Mouse (Mus musculus) embryonic facial prominence, embryonic 13.5 days (tissue): Measurements from ENCODE around the gene Gli3. TPM values are rescaled to one million over a fixed set of nuclear protein-coding genes. Genes with fewer than 3 reads are reported as not detected.

ENCODE experiments used
- ATAC-seq: fragments of 200-750 bp; cut with Nextera tagmentation; 2 replicates; pipeline ENCODE4 v1.8.0; 2017; ENCODE audit warnings: low read depth; ENCODE audit not compliant: insufficient number of reproducible peaks, insufficient read depth, low FRiP score, low TSS enrichment
- H3K27ac ChIP-seq: fragments of 300-500 bp; sonication (generic); 2 replicates; pipeline ENCODE4 v1.5.1; 2015; ENCODE audit warnings: moderate library complexity, mild to moderate bottlenecking, inconsistent platforms
- H3K27me3 ChIP-seq: fragments of 300-500 bp; sonication (generic); 2 replicates; pipeline ENCODE4 v1.6.1; 2015; ENCODE audit warnings: mild to moderate bottlenecking, inconsistent platforms
- H3K36me3 ChIP-seq: fragments of 300-500 bp; sonication (generic); 2 replicates; pipeline ENCODE4 v1.6.1; 2015; ENCODE audit warnings: mild to moderate bottlenecking, inconsistent platforms
- H3K4me1 ChIP-seq: fragments of 300-500 bp; sonication (generic); 2 replicates; pipeline ENCODE4 v1.6.1; 2015; ENCODE audit warnings: inconsistent platforms
- H3K4me2 ChIP-seq: fragments of 300-500 bp; sonication (generic); 2 replicates; pipeline ENCODE4 v1.6.1; 2015; ENCODE audit warnings: moderate library complexity, mild to moderate bottlenecking, inconsistent platforms
- H3K4me3 ChIP-seq: fragments of 300-500 bp; sonication (generic); 2 replicates; pipeline ENCODE4 v1.5.1; 2015; ENCODE audit warnings: mild to moderate bottlenecking, inconsistent platforms
- H3K9ac ChIP-seq: fragments of 300-500 bp; sonication (generic); 2 replicates; pipeline ENCODE4 v1.6.1; 2015; ENCODE audit warnings: mild to moderate bottlenecking, inconsistent platforms
- H3K9me3 ChIP-seq: fragments of 300-500 bp; sonication (generic); 2 replicates; pipeline ENCODE4 v1.6.1; 2016; ENCODE audit warnings: inconsistent platforms
- WGBS: fragments of 180-500 bp; shearing (Covaris S2); methylation state at CpG from one replicate; pipeline ENCODE4 v1.1.7; 2015; ENCODE audit warnings: mixed read lengths; 5-methylcytosine and 5-hydroxymethylcytosine counted together
- polyA plus RNA-seq: library from polyadenylated mRNA; unstranded; fragments of >200 nt; fragmentation: Nextera tagmentation; extraction: Ambion mirVana; gene quantifications from 2 replicates; pipeline ENCODE4 v1.2.1, GENCODE M21; 2015

Gene Gli3
- polyA plus RNA-seq, 1 experiment from 2014 or later, result 32.8 TPM

DNA sequence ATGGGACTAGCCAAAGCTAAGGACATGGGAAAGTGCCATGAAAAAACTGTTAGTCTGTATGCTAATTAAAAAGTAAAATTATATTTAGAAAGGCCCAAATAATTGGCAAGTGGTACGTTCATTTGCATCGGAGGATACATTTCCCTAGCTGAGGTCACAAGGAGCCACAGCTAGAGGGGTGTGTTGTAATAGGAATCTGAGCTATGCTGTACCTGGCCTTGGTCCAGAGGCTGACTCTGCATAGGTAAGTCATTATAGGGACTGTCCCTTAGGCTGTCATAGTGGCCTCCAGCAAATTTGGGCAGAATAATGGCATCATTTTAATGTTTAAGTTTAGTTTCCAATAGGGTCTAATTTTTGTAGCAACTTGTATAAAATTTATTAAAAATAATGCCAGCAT, 75.4 kb downstream of the Gli3 start:
- H3K4me1 ChIP-seq, result peaks cover 45% of the 10 kb centered on the region
- H3K4me3 ChIP-seq, result no peak overlapping the region
- no peaks in the 10 kb centered on the region for H3K36me3 ChIP-seq
- no peak for ATAC-seq
- H3K9ac ChIP-seq, result no peak overlapping the region
- no peaks in the 10 kb centered on the region for H3K9me3 ChIP-seq
- H3K4me2 ChIP-seq, result no peak overlapping the region
- H3K27ac ChIP-seq, result no peak overlapping the region
- WGBS, result 65% methylated on average over 2 of the region's 2 CpGs
- no peaks in the 10 kb centered on the region for H3K27me3 ChIP-seq

DNA sequence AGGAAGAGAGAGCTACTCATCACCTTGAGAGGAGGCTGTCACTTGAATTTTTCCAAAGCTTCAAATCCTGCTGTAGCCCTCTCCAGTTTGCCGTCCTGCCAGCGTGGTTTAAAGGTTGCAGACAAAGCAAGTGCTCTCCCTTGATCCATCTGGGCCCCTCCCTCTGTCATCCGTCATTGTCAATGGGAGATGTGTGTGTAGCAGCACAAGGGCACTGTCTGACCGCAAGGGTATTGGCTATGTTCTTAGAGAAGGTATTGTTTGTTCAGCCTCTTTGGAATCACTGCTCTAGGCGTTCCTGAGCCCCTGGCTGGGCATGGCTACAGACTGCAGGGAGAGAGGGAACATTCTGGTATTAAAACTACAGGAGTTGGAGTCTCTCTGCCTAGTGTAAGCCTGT, 79.0 kb downstream of the Gli3 start:
- 21% methylated on average over 5 of the region's 5 CpGs for whole genome bisulfite sequencing

DNA sequence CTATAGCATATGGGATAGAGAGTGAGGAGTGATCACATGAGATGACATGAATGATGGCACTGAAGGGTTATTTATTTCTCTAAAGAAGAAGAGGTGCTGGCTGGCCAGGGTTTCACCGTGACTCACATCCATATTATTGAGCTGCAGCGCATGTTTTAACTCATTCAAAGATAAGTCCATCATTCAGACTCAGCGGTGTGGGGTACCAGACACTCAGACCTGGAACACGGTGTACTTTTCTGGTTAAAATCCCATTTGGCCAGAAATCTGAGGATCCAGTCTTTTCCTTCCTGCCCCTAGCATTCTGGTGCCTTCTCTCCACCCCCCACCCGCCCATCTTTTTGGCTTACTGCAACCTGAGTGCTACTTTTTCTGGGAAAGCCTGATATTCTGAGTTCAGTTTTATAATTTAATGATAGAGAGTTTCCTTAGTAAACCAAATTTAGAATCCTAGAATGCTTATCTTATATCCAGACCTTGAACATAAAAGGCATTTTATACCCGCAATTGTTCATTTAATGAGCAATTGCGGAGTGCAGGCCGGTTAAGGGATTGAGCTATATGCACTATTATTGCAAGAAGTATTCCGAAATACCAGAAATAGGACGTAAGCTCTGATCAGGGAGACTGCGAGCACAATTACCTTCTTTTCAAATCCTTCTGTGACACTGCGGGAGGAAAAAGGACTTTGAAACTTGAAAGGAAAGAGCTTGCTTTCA, 80.3 kb downstream of the Gli3 start:
- H3K9ac ChIP-seq, result no peak overlapping the region
- no peaks in the 10 kb centered on the region for H3K27me3 ChIP-seq
- 41% methylated on average over 12 of the region's 12 CpGs for WGBS
- H3K4me1 ChIP-seq, result peaks cover 75% of the 10 kb centered on the region
- H3K27ac ChIP-seq, result peak overlapping the region; percentile 44; the same call in 1 of the 2 replicates
- no peak for ATAC-seq
- no peak overlapping the region for H3K4me3 ChIP-seq
- no peaks in the 10 kb centered on the region for H3K9me3 ChIP-seq
- H3K4me2 ChIP-seq, result no peak overlapping the region
- H3K36me3 ChIP-seq, result 0 out of 2 replicates have a peak, but pooled peaks cover 2% of the 10 kb centered on the region

More for the DNA sequence above, 79.0 kb downstream of the Gli3 start:
- no peak overlapping the region for H3K4me3 ChIP-seq
- H3K9me3 ChIP-seq, result no peaks in the 10 kb centered on the region
- no peaks in the 10 kb centered on the region for H3K36me3 ChIP-seq
- no peak overlapping the region for H3K9ac ChIP-seq
- H3K4me1 ChIP-seq, result peaks cover 78% of the 10 kb centered on the region
- H3K27ac ChIP-seq, result no peak overlapping the region
- H3K4me2 ChIP-seq, result no peak overlapping the region
- no peak for ATAC-seq
- no peaks in the 10 kb centered on the region for H3K27me3 ChIP-seq

DNA sequence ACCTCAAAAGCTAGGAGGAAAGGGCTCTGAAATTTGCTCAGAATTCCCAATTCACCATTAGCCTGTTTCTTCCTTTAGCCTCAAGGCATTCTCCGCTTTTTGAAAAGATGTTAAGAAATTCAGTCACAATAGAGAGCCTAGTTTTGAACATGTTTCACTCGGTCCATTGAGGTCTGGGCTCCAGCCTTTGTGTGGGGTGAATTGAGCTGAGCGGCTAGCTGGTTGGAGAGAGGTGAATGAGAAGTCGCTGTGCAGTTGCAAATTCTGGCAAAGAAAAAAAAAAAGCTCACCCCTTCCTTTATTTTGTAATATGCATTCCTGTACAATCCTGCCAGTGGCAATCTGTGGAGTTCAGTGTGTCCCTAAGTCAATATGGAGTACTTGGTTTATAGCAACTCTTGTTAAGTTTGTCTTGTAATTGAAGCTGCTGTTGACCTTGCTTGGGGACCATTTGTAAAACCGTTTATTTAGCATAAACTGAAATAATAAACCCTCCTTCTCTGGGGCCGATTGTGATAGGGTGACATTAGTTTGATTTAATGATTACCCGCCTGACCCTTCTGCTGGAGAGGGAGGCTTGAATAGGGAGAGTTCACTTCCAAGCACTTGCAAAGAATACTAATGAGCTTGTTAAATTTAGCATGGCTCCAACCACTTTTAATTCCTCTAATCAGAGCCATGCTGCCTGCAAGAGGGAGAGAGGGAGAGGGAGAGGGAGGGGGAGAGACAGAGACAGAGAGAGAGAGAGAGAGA, 81.0 kb downstream of the Gli3 start:
- 15% methylated on average over 7 of the region's 7 CpGs for WGBS
- ATAC-seq, result no peak
- Histone ChIP-seq H3K4me1 (peaks cover 80% of the 10 kb centered on the region), H3K36me3 (0 out of 2 replicates have a peak, but pooled peaks cover 4% of the 10 kb centered on the region), H3K4me3 (no peak overlapping the region), H3K9me3 (no peaks in the 10 kb centered on the region), H3K4me2 (no peak overlapping the region), H3K9ac (no peak overlapping the region), H3K27me3 (no peaks in the 10 kb centered on the region), H3K27ac (peak overlapping the region; percentile 44; the same call in 1 of the 2 replicates)

DNA sequence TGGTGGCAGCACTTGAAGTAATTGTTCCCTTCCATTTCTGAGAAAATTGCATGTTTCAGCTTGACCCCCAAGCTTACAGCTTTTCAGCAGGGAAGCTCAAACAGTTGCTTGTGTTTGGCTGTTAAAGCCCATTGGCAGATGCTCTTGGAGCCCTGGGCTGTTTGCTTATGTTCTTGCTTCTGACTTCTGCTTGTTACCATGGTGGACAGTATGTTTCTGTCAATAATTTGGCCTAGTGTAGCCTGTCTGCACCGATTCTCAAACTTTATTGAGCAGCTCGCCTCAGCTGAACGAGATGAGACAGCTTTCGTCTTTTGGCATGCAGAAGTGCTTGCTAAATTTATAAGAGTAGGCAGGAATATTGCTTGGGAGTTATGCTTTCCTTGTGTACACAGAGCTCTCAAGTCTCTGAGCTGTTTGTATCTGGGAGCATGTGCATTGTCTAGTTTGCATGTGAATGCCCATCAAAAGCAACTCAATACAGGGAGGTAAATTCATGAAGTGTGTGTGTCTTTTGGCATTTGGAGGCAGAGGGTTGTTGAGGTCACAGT, 82.4 kb downstream of the Gli3 start:
- no peak overlapping the region for H3K4me3 ChIP-seq
- peak overlapping the region; percentile 73 for H3K27ac ChIP-seq
- H3K27me3 ChIP-seq, result no peaks in the 10 kb centered on the region
- ATAC-seq, result no peak
- H3K4me1 ChIP-seq, result peaks cover 90% of the 10 kb centered on the region
- H3K36me3 ChIP-seq, result 0 out of 2 replicates have a peak, but pooled peaks cover 4% of the 10 kb centered on the region
- no peak overlapping the region for H3K4me2 ChIP-seq
- H3K9me3 ChIP-seq, result no peaks in the 10 kb centered on the region
- H3K9ac ChIP-seq, result no peak overlapping the region
- WGBS, result 31% methylated on average over 4 of the region's 4 CpGs

DNA sequence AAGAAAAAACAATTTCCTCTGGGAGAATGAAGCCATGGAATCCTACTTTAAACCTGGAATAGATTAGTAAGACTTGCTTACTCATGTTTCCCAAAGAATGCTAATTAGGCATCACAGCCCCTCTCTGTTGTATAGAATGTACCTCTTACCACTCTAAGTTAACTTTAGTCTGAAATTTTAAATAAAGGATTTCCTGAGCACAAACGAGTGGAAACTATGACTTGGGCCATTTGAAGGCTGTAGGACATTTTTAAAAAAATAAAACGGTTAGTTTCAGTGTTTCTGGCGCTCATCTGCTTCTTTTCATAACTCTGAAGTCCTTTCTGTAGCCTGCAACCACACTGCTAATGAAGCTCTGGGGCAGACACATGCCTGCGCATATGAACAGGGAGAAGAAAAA, 83.2 kb downstream of the Gli3 start:
- Histone ChIP-seq H3K9me3 (no peaks in the 10 kb centered on the region), H3K27ac (peak overlapping the region; percentile 73; the same call in 1 of the 2 replicates), H3K4me2 (peak overlapping the region; percentile 11; the same call in 1 of the 2 replicates), H3K4me1 (peaks cover 89% of the 10 kb centered on the region), H3K36me3 (0 out of 2 replicates have a peak, but pooled peaks cover 4% of the 10 kb centered on the region), H3K27me3 (no peaks in the 10 kb centered on the region), H3K9ac (no peak overlapping the region), H3K4me3 (no peak overlapping the region)
- WGBS, result 24% methylated on average over 4 of the region's 4 CpGs
- no peak for ATAC-seq

DNA sequence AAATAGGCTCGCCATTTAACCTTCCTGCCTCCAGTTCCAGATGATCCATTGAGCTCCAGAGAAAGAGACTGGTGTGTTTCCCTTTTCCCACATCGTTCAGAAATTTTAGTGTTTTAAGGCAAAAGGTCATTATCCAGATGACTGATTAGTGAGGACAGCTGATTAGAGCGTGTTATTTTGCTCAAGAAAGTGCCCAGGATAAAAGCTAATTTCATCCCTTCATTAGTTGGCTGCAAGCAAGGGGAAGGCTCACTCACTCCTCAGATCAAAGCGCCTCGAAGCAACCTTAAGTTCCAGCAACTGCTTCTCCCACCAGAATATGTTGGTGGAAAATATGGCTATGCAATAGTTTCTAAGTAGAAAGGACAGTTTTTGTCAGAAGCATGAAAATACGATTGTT, 86.4 kb downstream of the Gli3 start:
- no peaks in the 10 kb centered on the region for H3K27me3 ChIP-seq
- peaks cover 74% of the 10 kb centered on the region for H3K4me1 ChIP-seq
- no peak overlapping the region for H3K4me2 ChIP-seq
- H3K36me3 ChIP-seq, result 0 out of 2 replicates have a peak, but pooled peaks cover 4% of the 10 kb centered on the region
- H3K9ac ChIP-seq, result no peak overlapping the region
- no peak overlapping the region for H3K27ac ChIP-seq
- no peak overlapping the region for H3K4me3 ChIP-seq
- WGBS, result 42% methylated on average over 6 of the region's 6 CpGs
- ATAC-seq, result no peak
- H3K9me3 ChIP-seq, result no peaks in the 10 kb centered on the region

DNA sequence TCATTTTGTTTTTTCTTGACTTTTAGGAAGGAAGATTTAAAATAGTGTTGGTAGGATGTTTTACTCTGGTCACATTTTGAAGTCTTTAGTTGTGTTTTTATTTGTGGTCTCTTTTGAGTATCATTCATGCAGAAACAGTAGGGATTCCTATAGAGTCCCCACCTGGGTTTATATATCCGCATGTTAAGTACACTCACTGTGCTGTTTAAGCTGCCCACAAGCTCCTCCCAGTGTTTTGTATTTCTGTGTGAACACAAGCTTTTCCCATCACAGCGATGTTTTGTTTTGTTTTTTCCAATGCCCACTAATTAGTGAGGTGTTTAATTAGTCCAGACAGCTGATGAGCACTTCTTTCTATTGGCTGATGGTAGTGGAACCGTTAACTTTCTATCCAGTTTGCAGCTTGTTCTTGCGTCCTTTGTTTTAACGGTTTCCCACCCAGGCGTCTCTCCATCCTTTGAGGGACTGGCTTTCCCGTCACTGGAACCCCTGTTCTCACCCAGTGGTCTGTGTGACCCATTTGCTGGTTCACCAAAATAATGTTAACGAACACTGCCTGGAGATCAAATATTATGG, 87.1 kb downstream of the Gli3 start:
- WGBS, result 68% methylated on average over 8 of the region's 8 CpGs
- H3K4me2 ChIP-seq, result no peak overlapping the region
- no peak overlapping the region for H3K9ac ChIP-seq
- H3K4me1 ChIP-seq, result peaks cover 68% of the 10 kb centered on the region
- H3K4me3 ChIP-seq, result no peak overlapping the region
- H3K36me3 ChIP-seq, result 0 out of 2 replicates have a peak, but pooled peaks cover 4% of the 10 kb centered on the region
- H3K27me3 ChIP-seq, result no peaks in the 10 kb centered on the region
- ATAC-seq, result no peak
- no peaks in the 10 kb centered on the region for H3K9me3 ChIP-seq
- H3K27ac ChIP-seq, result no peak overlapping the region

DNA sequence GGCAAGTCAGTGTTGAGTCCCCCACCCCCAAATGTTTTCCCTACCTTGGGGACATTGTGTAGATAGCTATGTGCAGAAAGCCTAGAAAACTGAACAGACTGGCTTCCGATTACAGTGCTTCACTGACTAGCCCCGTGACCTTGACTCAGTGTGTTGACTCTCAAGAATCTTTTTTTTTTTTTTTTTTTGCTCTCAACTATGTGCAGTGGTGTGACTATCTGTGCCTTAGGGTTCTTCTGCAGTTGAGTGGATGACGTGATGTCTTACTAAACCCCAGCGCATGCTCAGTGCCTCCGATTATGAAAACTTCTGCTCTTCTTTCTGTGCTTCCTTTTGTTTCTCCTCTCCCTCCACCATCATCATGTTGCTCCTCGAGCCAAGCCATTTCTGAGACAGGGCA, 87.7 kb downstream of the Gli3 start:
- ATAC-seq, result no peak

DNA sequence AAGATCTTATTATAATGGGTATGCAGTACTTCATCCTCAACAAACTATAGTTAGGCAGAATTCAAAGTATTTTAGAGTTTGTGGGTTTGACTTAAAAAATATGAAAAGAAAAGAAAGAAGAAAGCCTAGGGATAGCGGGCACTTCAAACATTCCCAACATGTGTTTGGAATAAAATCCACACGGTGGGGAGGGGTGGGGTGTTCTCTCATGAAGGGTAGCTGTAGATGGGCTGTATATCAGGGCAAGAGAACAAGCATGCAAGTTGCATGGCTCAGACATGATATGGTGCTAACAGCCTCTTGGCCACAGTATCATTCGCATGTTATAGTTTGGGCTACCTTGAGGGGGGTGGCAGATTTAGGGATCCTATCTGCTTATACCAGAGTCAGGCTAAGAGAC, 89.0 kb downstream of the Gli3 start:
- H3K36me3 ChIP-seq, result 0 out of 2 replicates have a peak, but pooled peaks cover 4% of the 10 kb centered on the region
- H3K27me3 ChIP-seq, result no peaks in the 10 kb centered on the region
- no peak overlapping the region for H3K9ac ChIP-seq
- H3K27ac ChIP-seq, result peak overlapping the region; percentile 65
- WGBS, result 39% methylated on average over 3 of the region's 3 CpGs
- H3K4me3 ChIP-seq, result no peak overlapping the region
- H3K4me2 ChIP-seq, result 0 out of 2 replicates have a peak overlapping the region, but pooled peaks have one; percentile 7
- ATAC-seq, result no peak
- peaks cover 60% of the 10 kb centered on the region for H3K4me1 ChIP-seq
- no peaks in the 10 kb centered on the region for H3K9me3 ChIP-seq

More for the DNA sequence above, 87.7 kb downstream of the Gli3 start:
- no peak overlapping the region for H3K9ac ChIP-seq
- no peak overlapping the region for H3K4me2 ChIP-seq
- peaks cover 62% of the 10 kb centered on the region for H3K4me1 ChIP-seq
- 0 out of 2 replicates have a peak, but pooled peaks cover 4% of the 10 kb centered on the region for H3K36me3 ChIP-seq
- no peak overlapping the region for H3K4me3 ChIP-seq
- WGBS, result 35% methylated on average over 6 of the region's 6 CpGs
- no peaks in the 10 kb centered on the region for H3K27me3 ChIP-seq
- peak overlapping the region; percentile 60; the same call in 1 of the 2 replicates for H3K27ac ChIP-seq
- H3K9me3 ChIP-seq, result no peaks in the 10 kb centered on the region

DNA sequence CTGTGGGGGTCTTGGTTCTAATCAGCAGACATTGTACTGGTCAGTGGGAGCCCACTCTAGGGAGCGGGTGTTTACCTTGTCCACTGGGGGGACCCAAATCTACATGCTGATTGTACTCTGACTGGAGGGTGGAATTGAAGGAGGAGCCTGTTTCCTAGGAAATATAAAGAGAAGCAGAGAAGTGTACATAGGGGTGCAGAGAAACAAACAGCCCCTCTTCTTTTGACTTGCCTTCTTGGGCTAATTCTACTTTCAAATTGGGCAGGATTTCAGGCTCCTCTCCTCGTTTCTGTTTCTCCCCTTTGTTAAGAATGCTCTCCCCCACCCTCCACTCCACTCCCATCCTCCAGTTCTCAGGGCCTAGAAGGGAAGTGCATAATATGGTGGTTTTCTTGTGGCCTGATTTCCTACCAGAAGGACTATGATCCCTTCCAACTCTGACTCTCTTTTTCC, 93.6 kb downstream of the Gli3 start:
- H3K36me3 ChIP-seq, result no peaks in the 10 kb centered on the region
- ATAC-seq, result no peak
- no peak overlapping the region for H3K9ac ChIP-seq
- WGBS, result 52% methylated on average over 2 of the region's 2 CpGs
- no peaks in the 10 kb centered on the region for H3K27me3 ChIP-seq
- no peak overlapping the region for H3K4me2 ChIP-seq
- H3K4me1 ChIP-seq, result peaks cover 46% of the 10 kb centered on the region
- H3K4me3 ChIP-seq, result no peak overlapping the region
- no peak overlapping the region for H3K27ac ChIP-seq
- H3K9me3 ChIP-seq, result no peaks in the 10 kb centered on the region
